Mouse (Mus musculus) embryonic facial prominence, embryonic 11.5 days (tissue): ENCODE results near the gene Tmem265. TPM values are rescaled to one million over a fixed set of nuclear protein-coding genes. Genes with fewer than 3 reads are reported as not detected.

ENCODE experiments used
- ATAC-seq: fragments of 200-750 bp; cut with Nextera tagmentation; replicated peaks from 2 replicates; pipeline ENCODE4 v1.8.0; 2017; ENCODE audit warnings: low read depth; ENCODE audit not compliant: insufficient number of reproducible peaks, low FRiP score, low TSS enrichment
- DNase-seq: peaks from one replicate; pipeline ENCODE4 v3.0.0-alpha.2; 2015; ENCODE audit warnings: low spot score
- H3K27ac ChIP-seq: fragments of 300-500 bp; sonication (generic); replicated peaks from 2 replicates; pipeline ENCODE4 v1.5.1; 2014; ENCODE audit warnings: mild to moderate bottlenecking, low read depth, low read length, control low read depth
- H3K27me3 ChIP-seq: fragments of 300-500 bp; sonication (generic); 2 replicates; pipeline ENCODE4 v1.6.1; 2014; ENCODE audit warnings: mild to moderate bottlenecking, low read length, moderate library complexity, mixed read lengths; ENCODE audit not compliant: control insufficient read depth, insufficient read depth
- H3K36me3 ChIP-seq: fragments of 300-500 bp; sonication (generic); replicated peaks from 2 replicates; pipeline ENCODE4 v1.6.1; 2014; ENCODE audit warnings: low read depth, mild to moderate bottlenecking, low read length, moderate library complexity, mixed read lengths; ENCODE audit not compliant: control insufficient read depth, insufficient read depth
- H3K4me1 ChIP-seq: fragments of 300-500 bp; sonication (generic); 2 replicates; pipeline ENCODE4 v1.6.1; 2014; ENCODE audit warnings: low read length, mixed read lengths; ENCODE audit not compliant: control insufficient read depth, insufficient read depth
- H3K4me2 ChIP-seq: fragments of 300-500 bp; sonication (generic); 2 replicates; pipeline ENCODE4 v1.6.1; 2014; ENCODE audit warnings: low read depth, mild to moderate bottlenecking, control low read depth, low read length, moderate library complexity
- H3K4me3 ChIP-seq: fragments of 300-500 bp; sonication (generic); 2 replicates; pipeline ENCODE4 v1.5.1; 2014; ENCODE audit warnings: low read depth, low read length, control low read depth
- H3K9ac ChIP-seq: fragments of 300-500 bp; sonication (generic); replicated peaks from 2 replicates; pipeline ENCODE4 v1.6.1; 2014; ENCODE audit warnings: mild to moderate bottlenecking, control low read depth, low read length
- H3K9me3 ChIP-seq: fragments of 300-500 bp; sonication (generic); replicated peaks from 2 replicates; pipeline ENCODE4 v1.6.1; 2016; ENCODE audit warnings: mild to moderate bottlenecking, low read length, inconsistent platforms, mixed read lengths; ENCODE audit not compliant: control insufficient read depth
- WGBS: fragments of 180-500 bp; shearing (Covaris S2); extraction: QIAGEN DNeasy Blood & Tissue Kit; methylation state at CpG from one replicate; pipeline ENCODE4 v1.1.7; 2014; 5-methylcytosine and 5-hydroxymethylcytosine counted together
- polyA plus RNA-seq: library from polyadenylated mRNA; unstranded; fragments of >200 nt; fragmentation: Nextera tagmentation; extraction: Ambion mirVana; gene quantifications from 2 replicates; pipeline ENCODE4 v1.2.1, GENCODE M21; 2014

Gene Tmem265
- polyA plus RNA-seq, 1 experiment from 2014 or later: 4.8 TPM

DNA sequence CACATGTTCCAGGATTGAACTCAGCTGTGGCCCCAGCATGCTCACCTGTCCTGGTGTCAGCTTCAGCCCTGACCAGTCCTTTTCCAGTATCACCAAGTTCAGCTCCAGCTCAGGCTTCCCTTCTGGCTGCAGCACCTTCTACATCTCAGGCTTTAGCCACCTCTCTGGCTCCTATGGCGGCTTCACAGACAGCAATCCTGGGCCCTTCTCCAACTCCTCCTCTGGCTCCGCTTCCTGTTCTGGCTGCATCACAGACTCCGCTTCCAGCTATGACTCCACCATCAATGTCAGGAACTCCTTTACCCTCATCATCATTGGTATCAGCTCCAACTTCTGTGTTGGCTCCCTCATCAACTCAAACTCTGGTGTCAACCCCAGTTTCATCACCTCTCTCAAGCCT lies 19.5 kb upstream of the Tmem265 start:
- H3K9me3 ChIP-seq: no peaks in the 10 kb centered on the region
- H3K36me3 ChIP-seq: peaks cover 41% of the 10 kb centered on the region
- DNase-seq (no peak), ATAC-seq (no peak)
- no peak overlapping the region for H3K27ac ChIP-seq
- no peaks in the 10 kb centered on the region for H3K4me1 ChIP-seq
- H3K4me3 ChIP-seq: no peak overlapping the region
- H3K9ac ChIP-seq: no peak overlapping the region
- no peak overlapping the region for H3K4me2 ChIP-seq
- H3K27me3 ChIP-seq: no peaks in the 10 kb centered on the region
- whole genome bisulfite sequencing: 96% methylated on average over 3 of the region's 3 CpGs

DNA sequence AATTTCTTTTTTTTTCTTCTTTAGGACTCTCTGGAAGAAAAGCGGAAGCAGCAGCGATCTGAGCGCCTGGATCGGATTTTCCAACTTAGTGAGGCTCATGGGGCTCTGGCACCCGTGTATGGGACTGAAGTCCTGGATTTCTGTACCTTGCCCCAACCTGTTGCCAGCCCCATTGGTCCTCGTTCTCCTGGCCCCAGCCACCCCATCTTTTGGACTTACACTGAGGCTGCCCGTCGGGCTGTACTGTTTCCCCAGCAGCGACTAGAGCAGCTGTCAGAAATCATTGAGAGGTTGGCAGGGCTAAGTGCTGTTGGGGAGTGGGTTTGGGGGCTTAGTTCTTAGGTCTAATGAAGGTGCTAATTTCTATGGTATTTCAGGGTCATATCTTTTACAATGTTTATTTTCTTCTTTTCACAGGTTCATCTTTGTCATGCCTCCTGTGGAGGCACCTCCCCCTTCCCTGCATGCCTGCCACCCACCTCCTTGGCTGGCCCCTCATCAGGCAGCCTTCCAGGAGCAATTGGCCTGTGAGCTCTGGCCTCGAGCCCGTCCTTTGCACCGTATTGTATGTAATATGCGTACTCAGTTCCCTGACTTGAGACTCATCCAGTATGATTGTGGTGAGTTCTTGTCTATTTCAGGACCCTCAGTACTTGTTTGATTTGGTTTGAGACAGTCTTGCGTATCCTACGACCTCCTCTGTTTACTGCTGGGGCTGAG lies 11.9 kb upstream of the Tmem265 start:
- Histone ChIP-seq H3K4me2 (no peak overlapping the region), H3K36me3 (peaks cover 27% of the 10 kb centered on the region), H3K9ac (no peak overlapping the region), H3K4me3 (no peak overlapping the region), H3K4me1 (no peaks in the 10 kb centered on the region), H3K27me3 (no peaks in the 10 kb centered on the region), H3K27ac (no peak overlapping the region), H3K9me3 (no peaks in the 10 kb centered on the region)
- 92% methylated on average over 15 of the region's 15 CpGs for WGBS
- no peak for DNase-seq
- no peak for ATAC-seq

DNA sequence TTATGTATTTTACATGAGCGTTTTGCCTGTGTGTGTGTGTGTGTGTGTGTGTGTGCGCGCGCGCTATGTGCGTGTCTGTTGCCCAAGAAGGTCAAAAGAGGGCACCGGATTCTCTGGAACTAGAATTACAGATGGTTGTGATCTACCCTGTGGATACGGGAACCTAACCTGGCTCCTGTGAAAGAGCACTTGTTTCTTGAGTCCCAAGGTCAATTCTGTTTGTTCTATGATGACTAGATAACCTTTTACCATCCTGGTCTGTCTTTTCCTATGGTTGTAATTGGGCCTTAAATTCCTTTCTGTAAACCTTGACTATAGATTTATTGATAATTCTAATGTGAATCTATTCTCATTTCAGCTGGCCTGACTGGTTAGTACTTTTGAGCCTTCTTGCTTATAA lies 9.6 kb upstream of the Tmem265 start:
- DNase-seq (no peak), ATAC-seq (no peak)
- Histone ChIP-seq H3K9me3 (no peaks in the 10 kb centered on the region), H3K4me2 (no peak overlapping the region), H3K4me3 (no peak overlapping the region), H3K27ac (no peak overlapping the region), H3K9ac (no peak overlapping the region), H3K36me3 (peaks cover 25% of the 10 kb centered on the region), H3K27me3 (no peaks in the 10 kb centered on the region), H3K4me1 (no peaks in the 10 kb centered on the region)
- WGBS: 94% methylated on average over 8 of the region's 8 CpGs

DNA sequence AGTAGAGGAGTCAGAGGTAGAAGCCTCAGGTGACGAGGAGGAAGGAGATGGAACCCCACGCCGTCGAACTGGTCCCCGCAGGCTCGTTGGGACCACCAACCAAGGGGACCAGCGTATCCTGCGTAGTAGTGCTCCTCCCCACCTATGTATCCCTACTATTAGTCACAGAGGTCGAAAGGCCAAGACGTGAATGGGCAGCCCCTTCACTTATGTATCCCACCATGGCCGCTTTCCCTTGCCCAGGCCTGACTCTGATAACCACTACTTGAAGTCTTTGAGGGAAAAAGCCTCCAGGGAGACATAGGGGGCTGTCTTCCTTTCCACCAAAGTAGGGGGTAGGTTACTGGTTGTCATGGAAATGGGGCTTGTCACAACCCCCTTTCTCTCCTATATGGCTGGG lies 610 bp upstream of the Tmem265 start:
- 93% methylated on average over 11 of the region's 11 CpGs for WGBS
- DNase-seq (no peak), ATAC-seq (0 out of 2 replicates have a peak, but pooled peaks have one; percentile 40)
- no peaks in the 10 kb centered on the region for H3K27me3 ChIP-seq
- no peak overlapping the region for H3K4me3 ChIP-seq
- no peak overlapping the region for H3K9ac ChIP-seq
- H3K4me2 ChIP-seq: no peak overlapping the region
- H3K36me3 ChIP-seq: peaks cover 24% of the 10 kb centered on the region
- H3K27ac ChIP-seq: no peak overlapping the region
- no peaks in the 10 kb centered on the region for H3K9me3 ChIP-seq
- no peaks in the 10 kb centered on the region for H3K4me1 ChIP-seq

DNA sequence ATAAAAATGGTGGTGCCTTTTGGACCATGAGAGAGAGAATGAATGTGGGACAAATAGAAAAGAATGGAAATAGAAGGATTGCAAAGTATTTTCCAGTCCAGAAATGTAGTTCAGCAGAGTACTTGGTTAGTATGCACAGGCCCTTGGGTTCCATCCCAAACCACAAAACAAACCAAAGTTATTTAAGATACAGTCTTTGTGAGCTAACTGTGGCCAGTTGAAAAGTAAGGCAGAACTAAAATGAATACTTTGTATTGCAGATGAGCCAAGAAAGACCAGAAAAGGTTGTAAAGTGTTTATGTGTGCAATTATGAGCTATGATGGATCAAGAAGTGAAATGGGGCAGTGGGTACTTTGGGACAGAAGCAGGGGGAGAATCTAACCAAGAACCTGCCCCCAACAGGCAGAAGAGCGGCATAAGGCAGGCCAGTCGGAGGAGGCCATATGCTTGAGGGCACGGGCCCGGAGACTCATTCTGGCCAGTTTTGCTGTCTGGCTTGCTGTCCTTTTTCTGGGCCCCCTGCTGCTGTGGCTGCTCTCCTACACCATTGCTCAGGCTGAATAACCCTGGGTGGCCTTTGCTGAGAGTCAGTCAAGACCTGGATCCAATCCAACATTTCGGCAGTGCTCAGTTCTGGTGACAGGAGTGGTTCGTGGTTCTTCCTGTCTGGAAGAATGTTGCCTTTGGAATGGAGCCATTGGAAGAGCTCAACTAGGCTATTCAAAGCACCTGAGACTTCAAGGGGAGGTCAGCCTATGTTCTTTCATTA lies 3.4 kb downstream of the Tmem265 start:
- no peak overlapping the region for H3K4me2 ChIP-seq
- H3K9me3 ChIP-seq: no peaks in the 10 kb centered on the region
- ATAC-seq: no peak
- no peak overlapping the region for H3K4me3 ChIP-seq
- no peak for DNase-seq
- H3K36me3 ChIP-seq: peaks cover 9% of the 10 kb centered on the region
- H3K9ac ChIP-seq: no peak overlapping the region
- H3K4me1 ChIP-seq: no peaks in the 10 kb centered on the region
- no peaks in the 10 kb centered on the region for H3K27me3 ChIP-seq
- no peak overlapping the region for H3K27ac ChIP-seq
- 89% methylated on average over 6 of the region's 6 CpGs for WGBS

DNA sequence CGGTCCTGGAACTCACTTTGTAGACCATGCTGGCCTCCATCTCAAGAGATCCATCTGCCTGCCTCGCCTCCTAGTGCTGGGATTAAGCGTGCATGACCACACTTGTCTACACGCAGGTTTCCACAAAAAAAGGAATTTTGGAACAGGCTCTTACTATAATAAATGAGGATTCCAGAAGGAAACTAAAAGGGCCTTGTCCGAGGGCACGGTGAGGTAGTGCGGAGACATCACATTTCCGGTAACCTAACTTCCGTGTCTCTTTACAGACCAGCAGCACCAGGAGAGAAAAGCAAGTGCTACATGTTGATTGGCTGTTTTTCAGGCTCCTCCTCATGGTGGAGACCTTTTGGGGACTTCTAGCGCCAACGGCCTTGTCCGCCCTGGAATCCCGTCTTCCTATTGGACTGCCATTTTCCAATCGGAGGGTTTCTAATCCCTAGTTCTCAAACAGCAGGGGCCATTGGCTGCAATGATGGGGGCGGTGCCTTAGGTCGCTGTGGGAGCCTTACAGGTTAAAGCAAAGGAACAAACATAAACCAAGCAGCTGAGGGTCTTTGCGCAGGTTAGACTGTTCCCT lies 11.8 kb downstream of the Tmem265 start, which contains the start of gene Phkg2:
Gene Phkg2, plus strand, starts transcription at position 446 of the 577 bp plus-strand sequence.
- H3K36me3 ChIP-seq: peaks cover 5% of the 10 kb centered on the region; the same call in 1 of the 2 replicates
- no peaks in the 10 kb centered on the region for H3K27me3 ChIP-seq
- ATAC-seq (peak; percentile 98), DNase-seq (peak; percentile 97)
- peak within 1 kb of the TSS; percentile 78 for H3K4me3 ChIP-seq
- peak within 1 kb of the TSS; percentile 91 for H3K4me2 ChIP-seq
- H3K27ac ChIP-seq: peak within 1 kb of the TSS; percentile 30; the same call in 1 of the 2 replicates
- H3K4me1 ChIP-seq: 0 out of 2 replicates have a peak, but pooled peaks cover 2% of the 10 kb centered on the region
- peak within 1 kb of the TSS; percentile 77 for H3K9ac ChIP-seq
- H3K9me3 ChIP-seq: no peaks in the 10 kb centered on the region
- WGBS: 0% methylated on average over 17 of the region's 17 CpGs

DNA sequence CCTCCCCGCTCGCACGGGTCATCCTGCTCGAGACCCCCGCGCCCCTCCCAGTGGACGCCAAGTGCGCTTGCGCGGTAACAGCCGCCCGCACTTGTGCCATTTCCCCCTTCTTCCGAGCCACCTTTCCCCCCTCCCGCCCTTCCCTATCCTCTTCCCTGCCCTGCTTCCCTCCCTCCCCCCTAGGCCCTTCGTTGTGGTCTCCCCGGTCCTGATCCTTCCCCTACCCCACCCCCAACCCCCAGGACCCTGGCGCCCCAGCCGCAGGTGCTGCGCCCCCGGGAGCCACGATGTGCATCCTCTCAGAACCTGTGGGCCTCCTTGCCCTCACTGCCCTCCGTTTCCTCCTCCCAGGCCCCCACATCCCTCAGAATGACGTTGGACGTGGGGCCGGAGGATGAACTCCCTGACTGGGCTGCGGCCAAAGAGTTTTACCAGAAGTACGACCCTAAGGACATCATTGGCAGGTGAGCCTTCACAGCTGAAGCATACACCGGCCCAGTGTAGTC lies 12.4 kb downstream of the Tmem265 start:
- H3K36me3 ChIP-seq: peaks cover 5% of the 10 kb centered on the region; the same call in 1 of the 2 replicates
- DNase-seq (no peak), ATAC-seq (0 out of 2 replicates have a peak, but pooled peaks have one; percentile 1)
- H3K4me3 ChIP-seq: peak overlapping the region; percentile 78
- WGBS: under 1% methylated on average over 25 of the region's 28 CpGs
- H3K27ac ChIP-seq: peak overlapping the region; percentile 29; the same call in 1 of the 2 replicates
- H3K9me3 ChIP-seq: no peaks in the 10 kb centered on the region
- peak overlapping the region; percentile 91 for H3K4me2 ChIP-seq
- H3K9ac ChIP-seq: peak overlapping the region; percentile 77
- H3K4me1 ChIP-seq: 0 out of 2 replicates have a peak, but pooled peaks cover 2% of the 10 kb centered on the region
- H3K27me3 ChIP-seq: no peaks in the 10 kb centered on the region
